Mouse (Mus musculus) erythroblast, embryonic 14.5 days (primary cell): ENCODE results near the gene Ube2c.

ENCODE experiments used
- GATA1 ChIP-seq: IDR thresholded peaks from 2 replicates; pipeline ENCODE4 v1.6.1; 2012; ENCODE audit warnings: low read length, inconsistent platforms, mixed read lengths
- TAL1 ChIP-seq: IDR thresholded peaks from 3 replicates; pipeline ENCODE4 v1.6.1; 2012; ENCODE audit warnings: low read length, inconsistent platforms, mixed read lengths

DNA sequence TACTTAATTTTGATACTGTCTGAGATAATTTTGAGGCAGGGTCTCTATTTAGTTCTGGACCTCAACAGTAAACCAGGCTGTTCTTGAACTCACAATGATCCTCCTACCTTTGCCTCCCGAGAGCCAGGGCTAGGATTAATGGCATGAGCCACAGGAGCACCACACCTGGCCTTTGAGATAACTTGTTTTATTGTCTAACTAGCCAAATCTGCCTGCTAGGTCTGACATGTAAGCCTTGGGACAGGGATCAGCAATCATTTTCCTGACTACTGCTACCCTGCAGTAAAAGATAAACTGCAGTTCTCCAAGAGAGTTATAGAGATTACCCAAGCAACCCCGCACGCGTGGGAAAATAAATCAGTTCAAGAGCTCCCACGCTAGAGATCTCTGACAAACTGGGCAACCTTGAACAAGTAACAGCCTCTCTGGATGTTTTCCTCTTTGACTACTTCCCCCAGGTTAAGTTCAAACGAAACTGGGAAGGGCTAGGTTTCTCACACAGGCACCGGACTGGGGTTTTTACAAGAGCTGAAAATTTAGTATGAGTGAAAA lies 15.2 kb downstream of the Ube2c start:
- TF ChIP-seq TAL1, result no peak
- no peak for TF ChIP-seq GATA1
